Mouse (Mus musculus) forebrain, postnatal 0 days (tissue): ENCODE measurements around the gene Chpf2. TPM values are rescaled to one million over a fixed set of nuclear protein-coding genes. Genes with fewer than 3 reads are reported as not detected.

Source experiments
- ATAC-seq: fragments of 200-750 bp; cut with Nextera tagmentation; 2 replicates; pipeline ENCODE4 v1.8.0; 2017; ENCODE audit warnings: mild to moderate bottlenecking, moderate library complexity
- DNase-seq: peaks from one replicate; pipeline ENCODE4 v3.0.0-alpha.2; 2015
- H3K27ac ChIP-seq: fragments of 300-500 bp; sonication (generic); 2 replicates; pipeline ENCODE4 v1.5.1; 2014; ENCODE audit warnings: low read depth, mild to moderate bottlenecking, antibody characterized with exemption, low read length, moderate library complexity, mixed read lengths
- H3K27me3 ChIP-seq: fragments of 300-500 bp; sonication (generic); 2 replicates; pipeline ENCODE4 v1.6.1; 2014; ENCODE audit warnings: mild to moderate bottlenecking, low read length, mixed read lengths; ENCODE audit not compliant: insufficient read depth
- H3K36me3 ChIP-seq: fragments of 300-500 bp; sonication (generic); 2 replicates; pipeline ENCODE4 v1.6.1; 2014; ENCODE audit warnings: mild to moderate bottlenecking, moderate library complexity; ENCODE audit not compliant: insufficient read depth
- H3K4me1 ChIP-seq: fragments of 300-500 bp; sonication (generic); 2 replicates; pipeline ENCODE4 v1.6.1; 2014; ENCODE audit warnings: antibody characterized with exemption; ENCODE audit not compliant: insufficient read depth
- H3K4me2 ChIP-seq: fragments of 300-500 bp; sonication (generic); 2 replicates; pipeline ENCODE4 v1.6.1; 2014; ENCODE audit warnings: low read depth, mild to moderate bottlenecking, moderate library complexity
- H3K4me3 ChIP-seq: fragments of 300-500 bp; sonication (generic); 2 replicates; pipeline ENCODE4 v1.5.1; 2014; ENCODE audit warnings: low read depth, low read length, mixed read lengths
- H3K9ac ChIP-seq: fragments of 300-500 bp; sonication (generic); 2 replicates; pipeline ENCODE4 v1.6.1; 2014; ENCODE audit warnings: mild to moderate bottlenecking
- H3K9me3 ChIP-seq: fragments of 300-500 bp; sonication (generic); 2 replicates; pipeline ENCODE4 v1.6.1; 2016; ENCODE audit warnings: low read length
- CTCF ChIP-seq: sonication (generic); IDR thresholded peaks from 2 replicates; pipeline ENCODE4 v1.5.1; 2016; ENCODE audit warnings: antibody characterized with exemption, control low read depth, low read depth
- WGBS: fragments of 180-500 bp; shearing (Covaris S2); extraction: QIAGEN DNeasy Blood & Tissue Kit; methylation state at CpG from one replicate; pipeline ENCODE4 v1.1.7; 2014; 5-methylcytosine and 5-hydroxymethylcytosine counted together
- polyA plus RNA-seq: library from polyadenylated mRNA; unstranded; fragments of >200 nt; fragmentation: Nextera tagmentation; extraction: Ambion mirVana; gene quantifications from 2 replicates; pipeline ENCODE4 v1.2.1, GENCODE M21; 2015
- total RNA-seq: library from RNA; depleted of rRNA; stranded (reverse); fragments of >200 nt; gene quantifications from 2 replicates; pipeline ENCODE4 v1.2.3, GENCODE M21; 2014

The Chpf2 gene
- total and polyA plus RNA-seq, 2 experiments from 2014 or later, result 21.3 to 33.5 TPM

DNA sequence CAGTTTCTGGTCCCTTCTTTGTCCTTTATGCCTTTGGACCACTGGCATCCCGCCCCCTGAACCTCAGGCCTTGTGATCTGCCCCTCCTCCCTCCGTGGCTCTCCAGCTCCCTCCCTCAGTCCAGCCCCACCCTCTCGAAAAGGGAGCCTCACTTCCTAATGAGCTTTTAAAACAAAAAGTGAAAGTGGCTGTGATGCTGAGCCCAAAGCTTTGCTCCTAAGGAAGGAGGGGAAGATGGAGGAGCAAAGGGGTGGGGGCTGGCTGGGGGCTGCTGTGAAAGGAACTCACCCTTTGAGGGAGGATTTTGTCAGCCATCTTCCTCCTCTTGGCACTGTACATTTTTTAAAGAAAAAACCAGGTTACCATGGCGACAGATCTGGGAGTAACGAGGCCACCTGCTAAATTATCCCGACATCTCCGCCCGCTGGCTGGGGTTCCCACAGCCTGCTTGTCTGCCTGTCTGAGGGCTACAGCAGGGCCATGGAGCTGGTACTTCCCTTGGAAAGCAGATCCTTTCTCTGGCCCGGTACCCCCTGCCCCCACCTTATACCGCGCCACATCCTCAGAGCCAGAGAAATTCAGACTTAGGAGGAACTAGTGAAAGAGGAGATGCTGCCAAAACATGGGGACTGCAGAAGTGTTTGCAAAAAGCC is 10.1 kb downstream of the Chpf2 start:
- H3K4me2 ChIP-seq, result peak overlapping the region; percentile 54
- H3K4me3 ChIP-seq, result peak overlapping the region; percentile 22
- DNase-seq (peak; percentile 90), ATAC-seq (peak; percentile 69)
- H3K4me1 ChIP-seq, result peaks cover 38% of the 10 kb centered on the region
- no peak for TF ChIP-seq CTCF
- H3K36me3 ChIP-seq, result peaks cover 34% of the 10 kb centered on the region
- peak overlapping the region; percentile 46 for H3K9ac ChIP-seq
- H3K27me3 ChIP-seq, result no peaks in the 10 kb centered on the region
- 1% methylated on average over 11 of the region's 11 CpGs for WGBS
- H3K27ac ChIP-seq, result peak overlapping the region; percentile 96
- no peaks in the 10 kb centered on the region for H3K9me3 ChIP-seq

DNA sequence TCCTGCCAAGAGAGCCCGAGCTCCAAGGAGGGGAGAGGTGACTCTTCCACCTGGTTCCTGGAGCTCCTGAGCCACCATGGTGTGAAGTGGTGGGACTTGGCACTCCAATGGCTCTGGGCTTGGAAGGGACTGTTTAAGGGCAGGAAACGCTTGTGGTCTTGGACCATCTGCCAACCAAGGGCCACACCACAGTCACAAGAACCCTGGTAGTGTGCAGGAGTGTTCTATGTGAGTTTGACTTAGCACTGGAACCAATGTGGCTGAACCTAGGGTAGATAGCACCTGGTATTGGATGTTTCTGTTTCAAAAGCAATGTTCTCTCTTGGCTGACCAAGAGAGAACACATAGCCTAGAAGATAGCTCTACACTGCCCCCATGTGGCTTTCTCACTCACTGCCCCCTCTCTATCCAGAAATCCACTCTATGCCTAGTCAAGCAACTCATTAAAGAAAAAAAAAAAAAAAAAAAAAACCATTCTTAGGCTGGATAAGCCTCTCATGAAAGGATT is 10.7 kb downstream of the Chpf2 start:
- Histone ChIP-seq H3K36me3 (peaks cover 28% of the 10 kb centered on the region), H3K4me2 (peak overlapping the region; percentile 54), H3K4me3 (peak overlapping the region; percentile 22), H3K4me1 (peaks cover 38% of the 10 kb centered on the region), H3K27ac (peak overlapping the region; percentile 96), H3K9me3 (no peaks in the 10 kb centered on the region), H3K27me3 (no peaks in the 10 kb centered on the region), H3K9ac (peak overlapping the region; percentile 46)
- WGBS, result 25% methylated on average over 2 of the region's 2 CpGs
- DNase-seq (peak; percentile 93), ATAC-seq (peak; percentile 58)
- peak; percentile 76 for TF ChIP-seq CTCF

DNA sequence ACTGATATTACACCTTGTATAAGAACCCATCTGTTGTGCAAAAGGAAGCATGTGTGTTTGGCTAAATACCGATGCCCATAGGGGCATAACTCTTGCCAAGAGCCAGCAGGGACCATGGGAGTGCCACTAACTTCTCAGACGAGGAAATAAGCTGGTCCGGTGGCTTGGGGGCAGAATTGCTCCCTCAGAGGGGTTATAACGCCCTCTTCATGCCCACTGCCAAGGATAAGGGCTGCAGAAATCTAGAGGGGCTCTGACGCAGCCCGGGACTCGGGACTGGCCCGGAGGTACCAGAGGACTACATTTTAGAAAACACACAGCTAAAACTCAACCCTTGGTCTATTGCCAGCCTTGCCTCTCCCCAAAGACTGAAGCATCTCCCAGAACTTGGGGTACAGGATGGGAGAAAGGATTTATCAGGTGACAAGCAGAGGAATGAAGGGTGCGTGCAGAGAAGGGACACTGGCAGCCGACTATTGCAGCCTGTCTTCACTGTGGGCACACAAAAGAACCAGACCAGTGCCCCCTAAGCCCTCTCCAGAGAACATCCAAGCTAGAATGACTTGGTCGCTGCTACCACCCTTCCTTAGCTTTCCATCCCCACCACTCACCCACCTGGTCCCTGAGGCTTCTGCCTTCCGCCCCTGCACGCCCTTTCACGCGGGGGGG is 11.5 kb downstream of the Chpf2 start:
- ATAC-seq, result no peak
- TF ChIP-seq CTCF, result no peak
- no peaks in the 10 kb centered on the region for H3K9me3 ChIP-seq
- 11% methylated on average over 15 of the region's 15 CpGs for WGBS
- H3K27ac ChIP-seq, result peak overlapping the region; percentile 88
- H3K36me3 ChIP-seq, result peaks cover 21% of the 10 kb centered on the region
- H3K4me3 ChIP-seq, result peak overlapping the region; percentile 68
- H3K4me1 ChIP-seq, result peaks cover 40% of the 10 kb centered on the region
- DNase-seq, result peak; percentile 61
- no peaks in the 10 kb centered on the region for H3K27me3 ChIP-seq
- H3K9ac ChIP-seq, result peak overlapping the region; percentile 83
- peak overlapping the region; percentile 91 for H3K4me2 ChIP-seq

DNA sequence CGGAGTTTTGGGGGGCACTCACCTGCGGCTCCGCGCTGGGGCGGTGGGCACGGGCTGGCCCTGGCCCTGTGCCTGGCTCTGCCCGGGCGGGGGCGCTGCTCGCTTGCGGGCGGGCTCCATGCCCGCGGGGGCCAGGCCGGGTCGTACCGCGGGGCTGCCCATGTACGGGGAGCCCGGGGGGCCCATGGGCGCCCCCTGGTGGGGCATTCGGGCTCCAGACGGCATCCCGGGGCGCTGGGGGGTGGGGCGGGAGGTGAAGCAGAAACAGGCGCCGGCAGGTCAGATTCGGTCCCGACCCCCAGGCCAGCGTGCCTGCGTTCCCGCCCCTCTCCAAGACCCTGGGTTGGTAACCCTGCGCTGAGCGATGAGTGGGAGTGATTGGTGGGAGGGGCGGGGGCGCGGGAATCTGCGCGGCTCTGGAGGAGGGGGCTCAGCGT is 12.0 kb downstream of the Chpf2 start:
- H3K9me3 ChIP-seq, result no peaks in the 10 kb centered on the region
- 3% methylated on average over 40 of the region's 41 CpGs for whole genome bisulfite sequencing
- H3K9ac ChIP-seq, result peak overlapping the region; percentile 83
- H3K4me2 ChIP-seq, result peak overlapping the region; percentile 91
- ATAC-seq, result peak; percentile 42
- peak; percentile 80 for DNase-seq
- peaks cover 16% of the 10 kb centered on the region for H3K36me3 ChIP-seq
- peaks cover 45% of the 10 kb centered on the region for H3K4me1 ChIP-seq
- peak; percentile 61 for TF ChIP-seq CTCF
- peak overlapping the region; percentile 88 for H3K27ac ChIP-seq
- no peaks in the 10 kb centered on the region for H3K27me3 ChIP-seq
- peak overlapping the region; percentile 68 for H3K4me3 ChIP-seq

DNA sequence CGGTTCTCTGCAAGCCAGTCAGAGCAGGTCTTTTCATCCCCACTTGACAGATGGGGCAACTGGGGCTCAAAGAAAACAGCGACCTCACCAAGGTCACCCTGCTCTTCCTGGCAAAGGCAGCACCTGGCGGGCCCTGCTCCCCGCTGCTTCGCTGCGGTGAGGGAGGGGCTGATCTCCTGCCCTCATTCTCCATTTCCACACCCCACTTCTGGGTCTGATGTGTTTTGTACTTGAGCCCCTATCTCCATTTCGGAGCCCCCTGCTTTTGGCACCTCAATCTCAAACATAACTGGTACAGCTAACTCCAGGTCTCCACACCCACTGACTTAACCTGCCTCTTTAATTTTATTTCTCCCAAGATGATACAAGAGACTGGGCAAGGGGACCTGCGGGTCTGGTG is 12.6 kb downstream of the Chpf2 start:
- peak overlapping the region; percentile 91 for H3K4me2 ChIP-seq
- ATAC-seq, result no peak

DNA sequence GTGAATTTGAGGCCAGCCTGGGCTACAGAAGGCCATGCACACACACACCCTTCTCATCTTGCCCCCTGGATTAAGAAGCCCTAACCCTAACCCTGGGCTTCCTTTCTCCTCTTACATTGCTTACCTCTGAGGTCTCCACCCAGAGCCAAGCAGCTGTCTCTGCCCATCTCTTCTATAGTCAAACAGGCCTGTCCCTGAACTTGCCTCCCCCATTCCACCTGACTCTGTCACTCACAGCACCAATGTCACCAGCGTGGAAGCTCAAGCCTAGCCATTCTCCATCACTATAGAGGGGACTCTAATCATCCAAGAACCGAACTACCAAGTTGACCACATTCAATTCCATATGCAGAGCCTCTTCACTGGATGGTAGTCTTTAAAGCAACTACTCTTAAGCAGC is 13.7 kb downstream of the Chpf2 start:
- Histone ChIP-seq H3K4me2 (peak overlapping the region; percentile 98; the same call in 1 of the 2 replicates), H3K9ac (no peak overlapping the region), H3K27me3 (no peaks in the 10 kb centered on the region), H3K27ac (no peak overlapping the region), H3K4me1 (peaks cover 51% of the 10 kb centered on the region), H3K9me3 (no peaks in the 10 kb centered on the region), H3K36me3 (0 out of 2 replicates have a peak, but pooled peaks cover 1% of the 10 kb centered on the region), H3K4me3 (no peak overlapping the region)
- WGBS, result 69% methylated on average over 2 of the region's 2 CpGs
- no peak for DNase-seq
- ATAC-seq, result no peak
- no peak for TF ChIP-seq CTCF

More for the DNA sequence above, 12.6 kb downstream of the Chpf2 start:
- DNase-seq, result no peak
- WGBS, result 11% methylated on average over 8 of the region's 8 CpGs
- Histone ChIP-seq H3K36me3 (peaks cover 12% of the 10 kb centered on the region), H3K9ac (peak overlapping the region; percentile 83), H3K27me3 (no peaks in the 10 kb centered on the region), H3K4me1 (peaks cover 49% of the 10 kb centered on the region), H3K4me3 (peak overlapping the region; percentile 68), H3K27ac (peak overlapping the region; percentile 88), H3K9me3 (no peaks in the 10 kb centered on the region)
- TF ChIP-seq CTCF, result no peak
